Mouse (Mus musculus): ENCODE measurements around the gene Timm17b. TPM values are rescaled to one million over a fixed set of nuclear protein-coding genes. Genes with fewer than 3 reads are reported as not detected.

Gene Timm17b
- polyA plus RNA-seq, 3 experiments from 2014 or later, result 116 to 127 (median 123) TPM

- ATAC-seq, result no peak
Measured at GRCm38 (mm10) chrX:7922032-7922431, 22.9 kb downstream of the Timm17b start.

- no peak for ATAC-seq
Measured at GRCm38 (mm10) chrX:7926266-7926665, 27.1 kb downstream of the Timm17b start.

GRCm38 (mm10) chrX:7927116-7927515, 28.0 kb downstream of the Timm17b start:
- no peak for ATAC-seq

DNA sequence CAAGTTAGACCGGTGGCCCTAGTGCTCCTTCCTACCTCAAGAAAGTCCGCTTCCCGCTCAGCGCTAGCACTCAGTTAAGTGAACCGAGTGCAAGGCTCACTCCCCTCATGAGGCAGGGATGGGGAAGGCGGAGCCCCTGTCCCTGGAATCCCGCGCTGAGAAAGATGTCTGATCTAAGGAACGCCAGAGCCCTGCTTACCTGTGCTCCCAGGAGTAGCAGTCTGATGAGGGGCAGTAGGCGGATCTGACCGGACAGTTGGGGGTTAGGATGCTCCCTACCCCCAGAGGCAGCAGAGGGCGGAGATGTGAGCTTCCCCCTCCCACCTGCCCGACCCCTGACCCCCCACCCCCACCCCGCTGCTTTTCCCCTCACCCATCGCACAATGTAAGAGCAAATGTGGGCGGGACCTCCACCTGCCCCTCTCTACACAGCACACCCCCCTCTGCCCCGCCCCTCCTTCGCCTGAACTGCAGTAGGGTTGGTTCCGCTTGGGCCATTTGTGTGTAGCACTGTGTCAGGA, 29.2 kb downstream of the Timm17b start, which contains the start of gene Eras:
Gene Eras, minus strand, starts transcription at position 338 of the 521 bp plus-strand sequence.
- ATAC-seq, result no peak

DNA sequence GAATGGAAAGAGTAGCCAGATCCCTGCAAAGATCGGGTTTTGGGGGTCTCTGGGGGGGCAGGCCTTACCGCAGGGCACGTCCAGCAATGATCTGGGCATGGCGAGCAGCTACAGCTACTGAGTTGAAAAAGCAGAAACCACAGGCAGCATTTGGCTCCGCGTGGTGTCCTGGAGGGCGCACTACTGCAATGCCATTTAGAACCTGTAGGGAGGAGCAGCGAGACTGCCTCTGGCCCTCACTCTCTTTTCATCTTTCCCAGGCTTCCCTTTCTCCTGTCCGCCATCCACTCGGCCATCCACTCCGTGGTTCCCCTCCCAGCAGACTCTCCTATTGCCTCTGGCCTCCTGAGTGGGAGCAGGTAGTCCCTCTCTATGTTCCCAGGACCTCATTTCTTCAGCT, 37.7 kb downstream of the Timm17b start:
- ATAC-seq, result no peak

DNA sequence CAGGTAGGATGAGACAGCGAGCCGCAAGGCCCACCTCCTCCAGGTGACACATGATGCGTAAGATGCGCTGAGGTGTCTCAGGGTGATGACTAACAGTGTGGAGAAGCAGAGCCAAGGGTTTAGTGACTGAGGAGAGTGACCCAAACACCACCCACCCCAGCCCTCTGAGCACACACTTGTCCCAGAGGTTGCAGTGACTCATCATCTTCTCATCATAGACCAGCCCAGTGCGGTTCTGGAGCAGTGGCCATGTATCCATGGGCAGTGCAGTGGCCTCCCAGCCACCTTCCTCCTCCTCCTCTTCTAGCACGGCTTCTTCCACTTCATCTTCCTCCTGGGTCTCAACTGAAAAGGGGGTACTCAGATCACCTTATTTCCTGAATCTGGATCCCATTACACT, 38.5 kb downstream of the Timm17b start:
- ATAC-seq, result no peak

DNA sequence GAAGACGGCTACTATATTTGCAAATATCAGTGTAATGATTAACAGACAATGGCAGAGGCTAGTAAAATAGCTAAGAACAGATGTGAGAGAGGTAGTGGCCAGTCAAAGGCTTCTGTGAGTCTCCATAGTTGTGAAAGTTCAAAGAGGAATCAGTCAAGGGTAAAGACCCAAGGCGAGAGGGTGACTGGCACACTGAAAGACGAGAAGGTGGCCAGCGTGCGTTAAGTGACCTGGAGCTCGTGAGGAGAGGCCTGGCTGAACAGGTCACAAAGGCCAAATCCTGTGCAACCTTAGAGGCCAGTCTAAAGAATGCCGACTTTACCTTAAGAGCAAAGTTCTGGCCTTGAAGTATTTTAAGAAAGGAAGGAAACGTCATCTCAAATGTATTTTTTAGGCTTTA, 46.5 kb downstream of the Timm17b start:
- ATAC-seq, result no peak

- ATAC-seq, result peak; percentile 20
Measured at GRCm38 (mm10) chrX:7947108-7947899, 48.1 kb downstream of the Timm17b start, which contains the start of gene Hdac6. Gene Hdac6, minus strand, starts transcription at chrX:7947889.

DNA sequence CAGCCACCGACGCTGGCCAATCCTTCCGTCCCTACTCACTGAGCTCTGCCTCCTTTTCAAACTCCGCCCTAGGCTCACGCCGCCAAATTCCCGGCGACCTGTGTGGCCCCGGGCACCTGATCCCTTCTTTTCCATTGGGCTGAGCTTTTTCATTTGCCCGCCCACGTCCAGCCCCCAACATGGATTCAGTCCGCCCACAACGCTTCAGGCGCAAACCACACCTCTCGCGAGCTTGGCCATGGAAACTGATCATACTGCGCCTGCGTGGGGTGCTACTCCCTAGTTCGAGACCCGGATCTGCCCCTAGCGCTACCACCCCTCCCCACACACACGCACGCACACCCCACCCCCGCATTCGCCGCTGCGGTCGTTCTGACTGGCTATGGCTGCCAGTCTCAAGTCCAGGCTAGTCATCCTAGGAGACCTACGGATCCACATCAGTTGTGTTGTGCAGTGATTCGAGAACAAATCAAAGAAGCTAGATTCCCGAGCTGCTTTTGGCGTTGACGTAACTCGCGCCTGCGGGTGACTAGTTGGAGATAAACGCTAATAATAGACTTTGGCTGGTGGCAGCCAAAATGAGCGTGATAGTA, 48.8 kb downstream of the Timm17b start:
- peak; percentile 94 for ATAC-seq

DNA sequence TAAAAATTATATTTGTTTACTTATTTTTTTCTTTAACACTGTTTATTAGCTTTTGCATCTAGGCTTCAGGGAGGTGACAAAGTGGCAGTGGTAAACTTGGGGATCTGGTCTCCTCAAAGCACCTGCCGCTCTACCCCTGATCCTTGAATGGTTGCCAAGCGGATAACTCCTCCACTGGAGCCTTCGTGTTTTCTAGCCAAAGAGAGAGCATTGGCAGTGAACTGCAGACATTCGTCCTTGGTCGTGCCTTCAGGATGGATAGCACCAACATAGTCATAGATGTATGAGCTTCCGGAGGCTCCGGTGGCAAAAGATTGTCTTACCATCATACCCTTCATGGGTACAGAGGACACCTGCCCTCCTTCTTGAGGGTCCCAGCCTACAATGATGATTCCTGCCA, 50.9 kb downstream of the Timm17b start:
- ATAC-seq, result no peak

Other genes starting within 250 kb of the Timm17b start
- gene Prickle3, start 242.1 kb upstream of the Timm17b start, polyA plus RNA-seq (2017; shearing (Covaris generic)), result 1 to 10 TPM; 4.6 to 8.3 (median 7.4) TPM
- gene Plp2, start 228.0 kb upstream of the Timm17b start, polyA plus RNA-seq (2017; shearing (Covaris generic)), result 100 to 1,000 TPM; 140 to 192 (median 157) TPM
- not detected for gene Magix, start 218.1 kb upstream of the Timm17b start, polyA plus RNA-seq (2017; shearing (Covaris generic))
- 10 to 100 TPM; 48.0 to 54.7 (median 52.7) TPM for gene Gpkow, start 202.2 kb upstream of the Timm17b start, polyA plus RNA-seq (2017; shearing (Covaris generic))
- 10 to 100 TPM; 39.0 to 53.6 (median 47.3) TPM for gene Wdr45, start 185.0 kb upstream of the Timm17b start, polyA plus RNA-seq (2017; shearing (Covaris generic))
- gene Gm45208, start 177.1 kb upstream of the Timm17b start, polyA plus RNA-seq (2017; shearing (Covaris generic)), result not detected
- 10 to 100 TPM; 33.2 to 42.0 (median 41.3) TPM for gene Praf2, start 170.9 kb upstream of the Timm17b start, polyA plus RNA-seq (2017; shearing (Covaris generic))
- gene Ccdc120, start 148.5 kb upstream of the Timm17b start, polyA plus RNA-seq (2017; shearing (Covaris generic)), result under 1 TPM in 1 of 3 experiments, not detected in 2; 0.59 TPM
- 10 to 100 TPM; 12.6 to 15.0 (median 12.9) TPM for gene Tfe3, start 136.8 kb upstream of the Timm17b start, polyA plus RNA-seq (2017; shearing (Covaris generic))
- 10 to 100 TPM; 46.3 to 91.0 (median 68.7) TPM for gene Gripap1, start 109.6 kb upstream of the Timm17b start, polyA plus RNA-seq (2017; shearing (Covaris generic))
- gene Kcnd1, start 77.1 kb upstream of the Timm17b start, polyA plus RNA-seq (2017; shearing (Covaris generic)), result 1 to 10 TPM in 1 of 3 experiments, under 1 TPM in 2; 0.43 to 1.1 (median 0.50) TPM
- gene Otud5, start 58.0 kb upstream of the Timm17b start, polyA plus RNA-seq (2017; shearing (Covaris generic)), result 10 to 100 TPM; 18.2 to 34.2 (median 24.7) TPM
- 10 to 100 TPM; 29.8 to 42.0 (median 39.9) TPM for gene Pim2, start 21.1 kb upstream of the Timm17b start, polyA plus RNA-seq (2017; shearing (Covaris generic))
- 10 to 100 TPM; 18.6 to 23.6 (median 18.7) TPM for gene Slc35a2, start 15.3 kb upstream of the Timm17b start, polyA plus RNA-seq (2017; shearing (Covaris generic))
- gene Pqbp1, start 88 bp upstream of the Timm17b start, polyA plus RNA-seq (2017; shearing (Covaris generic)), result 100 to 1,000 TPM in 1 of 3 experiments, 10 to 100 TPM in 2; 91.7 to 116 (median 99.0) TPM
- not detected for gene Gm10491, start 8.5 kb downstream of the Timm17b start, polyA plus RNA-seq (2017; shearing (Covaris generic))
- not detected for gene Gm10490, start 10.2 kb downstream of the Timm17b start, polyA plus RNA-seq (2017; shearing (Covaris generic))
- gene Pcsk1n, start 20.5 kb downstream of the Timm17b start, polyA plus RNA-seq (2017; shearing (Covaris generic)), result not detected
- gene Eras, start 29.2 kb downstream of the Timm17b start, polyA plus RNA-seq (2017; shearing (Covaris generic)), result not detected
- gene Hdac6, start 48.5 kb downstream of the Timm17b start, polyA plus RNA-seq (2017; shearing (Covaris generic)), result 10 to 100 TPM in 1 of 3 experiments, 1 to 10 TPM in 2; 6.2 to 12.7 (median 9.4) TPM
- gene Gata1, start 78.7 kb downstream of the Timm17b start, polyA plus RNA-seq (2017; shearing (Covaris generic)), result 10 to 100 TPM in 2 of 3 experiments, not detected in 1; 25.6 to 27.7 TPM
- gene Glod5, start 119.1 kb downstream of the Timm17b start, polyA plus RNA-seq (2017; shearing (Covaris generic)), result not detected
- 10 to 100 TPM; 14.7 to 26.1 (median 20.7) TPM for gene Suv39h1, start 175.4 kb downstream of the Timm17b start, polyA plus RNA-seq (2017; shearing (Covaris generic))
- 10 to 100 TPM; 18.3 to 24.3 (median 22.3) TPM for gene Was, start 191.1 kb downstream of the Timm17b start, polyA plus RNA-seq (2017; shearing (Covaris generic))
- gene Wdr13, start 233.5 kb downstream of the Timm17b start, polyA plus RNA-seq (2017; shearing (Covaris generic)), result 10 to 100 TPM; 13.8 to 20.4 (median 19.5) TPM
- 100 to 1,000 TPM; 601 to 807 (median 769) TPM for gene Rbm3, start 246.5 kb downstream of the Timm17b start, polyA plus RNA-seq (2017; shearing (Covaris generic))

All from inflammation-experienced regulatory T-cells, adult 6 months (primary cell).